Mouse (Mus musculus): ENCODE measurements around the gene Ifrd2.

The Ifrd2 gene

GRCm38 (mm10) chr9:107586974-107587832 is at the start of gene Ifrd2:
Gene Ifrd2 (plus strand): TSS chr9:107587642.
- DNase-seq, result peak; percentile 95 to 96

- peak; percentile 83 to 85 for DNase-seq
Observed at GRCm38 (mm10) chr9:107538231-107538630, 49.2 kb upstream of the Ifrd2 start.

GRCm38 (mm10) chr9:107538711-107539110 is 48.7 kb upstream of the Ifrd2 start:
- no peak for DNase-seq

- DNase-seq, result no peak
Observed at GRCm38 (mm10) chr9:107539940-107540339, 47.5 kb upstream of the Ifrd2 start.

GRCm38 (mm10) chr9:107540420-107540819 is 47.0 kb upstream of the Ifrd2 start:
- DNase-seq, result no peak

GRCm38 (mm10) chr9:107541005-107541404 is 46.4 kb upstream of the Ifrd2 start:
- no peak for DNase-seq

GRCm38 (mm10) chr9:107541474-107542351 is 45.7 kb upstream of the Ifrd2 start, which contains the start of the genes Cyb561d2 and Nprl2:
Gene Cyb561d2 (minus strand): TSS chr9:107542193.
Gene Nprl2 (plus strand): TSS chr9:107542226.
- DNase-seq, result peak; percentile 95 to 96

- no peak for DNase-seq
Observed at GRCm38 (mm10) chr9:107542352-107542686, 45.1 kb upstream of the Ifrd2 start.

GRCm38 (mm10) chr9:107542721-107543120 is 44.7 kb upstream of the Ifrd2 start:
- DNase-seq, result no peak

- DNase-seq, result no peak
Observed at GRCm38 (mm10) chr9:107543299-107543698, 44.1 kb upstream of the Ifrd2 start.

GRCm38 (mm10) chr9:107544196-107544700 is 43.2 kb upstream of the Ifrd2 start:
- no peak for DNase-seq

GRCm38 (mm10) chr9:107544729-107545128 is 42.7 kb upstream of the Ifrd2 start:
- no peak for DNase-seq

GRCm38 (mm10) chr9:107545199-107545598 is 42.2 kb upstream of the Ifrd2 start:
- DNase-seq, result no peak

- DNase-seq, result peak; percentile 88 to 94
Observed at GRCm38 (mm10) chr9:107545602-107546001, 41.8 kb upstream of the Ifrd2 start.

GRCm38 (mm10) chr9:107547026-107547425 is 40.4 kb upstream of the Ifrd2 start, which contains the start of gene Zmynd10:
Gene Zmynd10 (plus strand): TSS chr9:107547298.
- DNase-seq, result peak; percentile 56 to 76

GRCm38 (mm10) chr9:107547957-107548356 is 39.5 kb upstream of the Ifrd2 start:
- no peak for DNase-seq

GRCm38 (mm10) chr9:107548820-107549219 is 38.6 kb upstream of the Ifrd2 start:
- DNase-seq, result no peak

GRCm38 (mm10) chr9:107549297-107550074 is 38.0 kb upstream of the Ifrd2 start:
- DNase-seq, result no peak

GRCm38 (mm10) chr9:107550491-107551116 is 36.8 kb upstream of the Ifrd2 start:
- DNase-seq, result no peak

- DNase-seq, result peak in 1 of 2 experiments; percentile 42
Observed at GRCm38 (mm10) chr9:107551117-107551889, 36.1 kb upstream of the Ifrd2 start, which contains the start of gene Rassf1. Gene Rassf1 (plus strand): TSS chr9:107551555.

GRCm38 (mm10) chr9:107551890-107552355 is 35.5 kb upstream of the Ifrd2 start:
- DNase-seq, result no peak

All from cerebellum, postnatal 14 days (tissue).